Mouse (Mus musculus) forebrain, embryonic 16.5 days (tissue): ENCODE data around the gene Cdk11b. TPM values are rescaled to one million over a fixed set of nuclear protein-coding genes. Genes with fewer than 3 reads are reported as not detected.
"Not testable (repeated sequence)": the region's sequence is repeated elsewhere in the genome, so short reads cannot be mapped to it uniquely, and the experiment has no call there.

Source experiments
- ATAC-seq: fragments of 200-750 bp; cut with Nextera tagmentation; 2 replicates; pipeline ENCODE4 v1.8.0; 2017; ENCODE audit warnings: mild to moderate bottlenecking, moderate library complexity
- H3K27ac ChIP-seq: fragments of 300-500 bp; sonication (generic); 2 replicates; pipeline ENCODE4 v1.5.1; 2014; ENCODE audit warnings: low read length, control low read depth
- H3K27me3 ChIP-seq: fragments of 300-500 bp; sonication (generic); replicated peaks from 2 replicates; pipeline ENCODE4 v1.6.1; 2014; ENCODE audit warnings: low read length; ENCODE audit not compliant: control insufficient read depth, insufficient read depth
- H3K36me3 ChIP-seq: fragments of 300-500 bp; sonication (generic); 2 replicates; pipeline ENCODE4 v1.6.1; 2014; ENCODE audit not compliant: control insufficient read depth, insufficient read depth
- H3K4me1 ChIP-seq: fragments of 300-500 bp; sonication (generic); replicated peaks from 2 replicates; pipeline ENCODE4 v1.6.1; 2014; ENCODE audit warnings: low read length; ENCODE audit not compliant: control insufficient read depth, insufficient read depth
- H3K4me2 ChIP-seq: fragments of 300-500 bp; sonication (generic); 2 replicates; pipeline ENCODE4 v1.6.1; 2014; ENCODE audit warnings: mild to moderate bottlenecking, low read length, control low read depth
- H3K4me3 ChIP-seq: fragments of 300-500 bp; sonication (generic); replicated peaks from 2 replicates; pipeline ENCODE4 v1.5.1; 2014; ENCODE audit warnings: mild to moderate bottlenecking, low read length, control low read depth
- H3K9ac ChIP-seq: fragments of 300-500 bp; sonication (generic); replicated peaks from 2 replicates; pipeline ENCODE4 v1.6.1; 2014; ENCODE audit warnings: low read depth, low read length, control low read depth
- H3K9me3 ChIP-seq: fragments of 300-500 bp; sonication (generic); 2 replicates; pipeline ENCODE4 v1.6.1; 2016; ENCODE audit warnings: low read length; ENCODE audit not compliant: control insufficient read depth
- WGBS: fragments of 180-500 bp; shearing (Covaris S2); extraction: QIAGEN DNeasy Blood & Tissue Kit; methylation state at CpG from one replicate; pipeline ENCODE4 v1.1.7; 2014; 5-methylcytosine and 5-hydroxymethylcytosine counted together
- polyA plus RNA-seq: library from polyadenylated mRNA; unstranded; fragments of >200 nt; fragmentation: Nextera tagmentation; extraction: Ambion mirVana; gene quantifications from 2 replicates; pipeline ENCODE4 v1.2.1, GENCODE M21; 2015

Cdk11b gene
- polyA plus RNA-seq, 1 experiment from 2014 or later = 62.4 TPM

GRCm38 (mm10) chr4:155672082-155672481, 47.4 kb downstream of the Cdk11b start:
- no peak overlapping the region for H3K4me3 ChIP-seq
- no peak overlapping the region for H3K4me2 ChIP-seq
- no peaks in the 10 kb centered on the region for H3K9me3 ChIP-seq
- no peak overlapping the region for H3K27ac ChIP-seq
- no peak overlapping the region for H3K9ac ChIP-seq
- no peak for ATAC-seq
- peaks cover 14% of the 10 kb centered on the region for H3K4me1 ChIP-seq
- H3K27me3 ChIP-seq = no peaks in the 10 kb centered on the region
- no peaks in the 10 kb centered on the region for H3K36me3 ChIP-seq
- 63% methylated on average over 2 of the region's 2 CpGs for WGBS

DNA sequence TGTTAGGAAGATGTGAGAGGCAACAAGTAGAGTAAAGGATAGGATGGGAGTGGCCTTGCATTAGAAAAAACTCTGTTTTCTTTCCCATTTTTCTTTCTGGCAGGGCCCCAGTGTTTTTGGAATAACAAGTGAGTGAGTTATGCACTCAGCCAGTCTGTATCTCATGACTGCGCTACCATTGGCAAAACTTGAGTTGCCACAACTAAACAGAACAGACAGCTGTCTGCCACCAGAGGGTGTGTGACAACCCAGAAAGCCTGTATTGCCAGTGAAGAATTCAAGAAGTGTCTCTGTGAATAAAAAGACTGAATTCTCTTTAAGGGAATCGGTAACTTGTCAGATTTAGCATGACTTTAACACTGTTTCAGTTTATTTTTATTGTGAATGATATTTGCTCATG, 51.3 kb downstream of the Cdk11b start:
- no peak overlapping the region for H3K27ac ChIP-seq
- H3K27me3 ChIP-seq = no peaks in the 10 kb centered on the region
- ATAC-seq = no peak
- no peaks in the 10 kb centered on the region for H3K36me3 ChIP-seq
- H3K9ac ChIP-seq = no peak overlapping the region
- H3K4me3 ChIP-seq = no peak overlapping the region
- no peaks in the 10 kb centered on the region for H3K4me1 ChIP-seq
- no peaks in the 10 kb centered on the region for H3K9me3 ChIP-seq
- 66% methylated on average over 2 of the region's 2 CpGs for WGBS
- H3K4me2 ChIP-seq = no peak overlapping the region

GRCm38 (mm10) chr4:155683670-155684277, 59.1 kb downstream of the Cdk11b start:
- H3K4me3 ChIP-seq, H3K27ac ChIP-seq, H3K27me3 ChIP-seq, ATAC-seq, H3K9me3 ChIP-seq, H3K9ac ChIP-seq, H3K4me1 ChIP-seq, H3K36me3 ChIP-seq, H3K4me2 ChIP-seq: not testable (repeated sequence)
- 89% methylated on average over 16 of the region's 19 CpGs for WGBS

GRCm38 (mm10) chr4:155687764-155688163, 63.1 kb downstream of the Cdk11b start:
- H3K27ac ChIP-seq, H3K27me3 ChIP-seq, H3K9me3 ChIP-seq, H3K4me2 ChIP-seq, H3K9ac ChIP-seq, H3K36me3 ChIP-seq, ATAC-seq, H3K4me3 ChIP-seq, H3K4me1 ChIP-seq: not testable (repeated sequence)
- 89% methylated on average over 4 of the region's 4 CpGs for WGBS

DNA sequence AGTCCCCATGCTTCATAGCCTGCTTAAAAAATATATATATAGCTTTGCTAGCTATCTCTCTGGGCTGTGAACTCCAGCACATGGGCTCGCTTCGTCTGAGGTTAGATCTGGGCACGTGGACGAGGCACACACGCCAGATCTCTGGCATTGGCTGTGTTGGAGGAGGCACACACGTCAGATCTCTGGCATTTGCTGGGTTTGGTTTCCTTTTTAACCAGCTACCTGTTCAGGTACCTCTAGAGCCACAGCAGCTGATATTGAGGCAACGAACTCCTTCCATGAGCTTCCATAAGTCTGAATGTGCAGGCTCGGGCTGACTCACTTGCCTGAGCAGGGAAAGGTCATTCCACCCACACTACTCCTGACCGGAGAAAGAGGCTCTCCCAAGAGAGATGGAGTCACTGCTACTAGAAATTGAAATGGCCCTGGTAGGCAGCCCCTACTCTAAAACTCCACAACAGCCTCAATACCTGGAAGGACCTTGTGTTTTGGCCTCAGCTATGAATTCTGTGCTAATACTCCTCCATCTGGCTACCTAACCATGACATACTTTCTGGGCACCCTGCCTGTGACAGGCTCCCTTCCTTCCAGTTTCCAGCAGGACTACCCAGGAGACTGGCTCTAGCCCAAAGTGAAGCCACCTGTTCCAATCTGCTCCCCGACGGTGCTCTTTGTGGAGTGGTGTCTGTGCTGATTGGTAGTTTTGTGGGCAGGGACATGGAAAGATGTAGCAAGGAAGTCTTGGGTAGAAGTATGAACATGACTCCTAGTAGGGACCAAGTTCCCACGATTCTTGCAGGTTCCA, 66.1 kb downstream of the Cdk11b start:
- ATAC-seq = no peak
- Histone ChIP-seq H3K4me1 (peaks cover 12% of the 10 kb centered on the region), H3K9me3 (no peaks in the 10 kb centered on the region), H3K4me2 (no peak overlapping the region), H3K27me3 (no peaks in the 10 kb centered on the region), H3K36me3 (no peaks in the 10 kb centered on the region), H3K4me3 (no peak overlapping the region), H3K9ac (no peak overlapping the region), H3K27ac (no peak overlapping the region)
- WGBS = 80% methylated on average over 12 of the region's 12 CpGs

- Histone ChIP-seq H3K27ac (no peak overlapping the region), H3K27me3 (no peaks in the 10 kb centered on the region), H3K4me1 (peaks cover 22% of the 10 kb centered on the region), H3K4me2 (no peak overlapping the region), H3K9me3 (no peaks in the 10 kb centered on the region), H3K9ac (no peak overlapping the region), H3K4me3 (no peak overlapping the region), H3K36me3 (no peaks in the 10 kb centered on the region)
- 96% methylated on average over 3 of the region's 3 CpGs for WGBS
- ATAC-seq = no peak
Observed at GRCm38 (mm10) chr4:155692421-155692820, 67.8 kb downstream of the Cdk11b start.

DNA sequence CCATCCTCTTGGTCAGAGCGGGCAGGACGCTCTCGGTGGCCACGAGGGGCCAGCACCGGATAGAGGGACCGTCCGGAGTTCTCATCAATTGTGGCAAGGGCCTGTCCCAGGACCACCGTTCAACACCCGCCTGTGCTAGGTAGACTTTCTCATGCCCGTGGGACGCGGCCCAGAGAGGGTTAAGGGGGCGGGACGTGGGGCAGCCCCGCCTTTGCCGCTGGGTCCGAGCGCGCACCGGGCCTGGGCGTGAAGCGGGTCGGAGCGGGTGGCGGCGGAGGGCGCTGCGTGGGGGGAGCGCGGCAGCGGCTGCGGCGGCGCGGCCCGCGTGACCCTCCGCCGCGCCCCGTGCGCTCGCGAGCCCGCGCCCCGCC, 69.4 kb downstream of the Cdk11b start, which contains the start of gene Fndc10:
Fndc10 (plus strand) TSS at position 232 of the 371 bp plus-strand sequence.
- no peaks in the 10 kb centered on the region for H3K36me3 ChIP-seq
- under 1% methylated on average over 44 of the region's 47 CpGs for WGBS
- no peaks in the 10 kb centered on the region for H3K9me3 ChIP-seq
- peaks cover 22% of the 10 kb centered on the region for H3K4me1 ChIP-seq
- peak within 1 kb of the TSS; percentile 81 for H3K4me2 ChIP-seq
- H3K27ac ChIP-seq = peak within 1 kb of the TSS; percentile 90
- no peaks in the 10 kb centered on the region for H3K27me3 ChIP-seq
- peak; percentile 88 for ATAC-seq
- peak within 1 kb of the TSS; percentile 78 for H3K9ac ChIP-seq
- H3K4me3 ChIP-seq = peak within 1 kb of the TSS; percentile 74

GRCm38 (mm10) chr4:155694482-155695401, 70.1 kb downstream of the Cdk11b start:
- ATAC-seq = peak; percentile 89
- Histone ChIP-seq H3K27ac (peak overlapping the region; percentile 90), H3K9me3 (no peaks in the 10 kb centered on the region), H3K36me3 (no peaks in the 10 kb centered on the region), H3K4me3 (peak overlapping the region; percentile 74), H3K9ac (peak overlapping the region; percentile 78), H3K4me1 (peaks cover 22% of the 10 kb centered on the region), H3K27me3 (no peaks in the 10 kb centered on the region), H3K4me2 (peak overlapping the region; percentile 81)
- 1% methylated on average over 78 of the region's 92 CpGs for WGBS

GRCm38 (mm10) chr4:155695531-155696062, 70.9 kb downstream of the Cdk11b start:
- Histone ChIP-seq H3K36me3 (no peaks in the 10 kb centered on the region), H3K4me1 (peaks cover 22% of the 10 kb centered on the region), H3K27me3 (no peaks in the 10 kb centered on the region), H3K27ac (no peak overlapping the region), H3K4me2 (peak overlapping the region; percentile 81), H3K9me3 (no peaks in the 10 kb centered on the region), H3K9ac (peak overlapping the region; percentile 78; the same call in 1 of the 2 replicates), H3K4me3 (peak overlapping the region; percentile 74)
- WGBS = 81% methylated on average over 4 of the region's 4 CpGs
- no peak for ATAC-seq
